21 mouse cellular contexts compared by ENCODE assay signal in the genomic region with DNA sequence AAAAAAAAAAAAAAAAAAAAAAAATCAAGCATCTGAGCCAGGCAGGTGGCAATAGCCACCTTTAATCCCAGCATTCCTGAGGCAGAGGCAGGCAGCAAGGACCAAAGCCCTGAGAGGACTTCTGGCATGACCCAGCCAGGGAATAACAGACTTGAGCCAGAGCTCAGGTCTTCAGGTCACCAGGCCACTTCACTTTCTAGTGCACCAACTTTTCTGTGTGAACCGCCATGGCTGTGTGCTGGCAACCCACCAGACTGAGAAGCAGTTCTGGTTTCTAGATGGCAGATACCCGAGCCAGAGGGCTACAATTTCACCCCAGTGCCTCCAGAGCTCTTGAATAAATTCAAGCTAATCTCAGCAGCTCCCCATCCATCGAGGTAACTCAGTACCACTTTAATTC.
DNase-seq lines count a peak whose midpoint lies in the region; ATAC-seq lines count a peak whose summit lies in the region.
"Had no signal": no experiment of that assay in that cellular context is flagged by ENCODE, and none has a peak within 500 bp of the region (broad histone marks: within the 10 kb centered on the region; RNA-seq: fewer than 3 reads in every experiment).

No protein-coding gene starts in this region.

- H3K27me3 ChIP-seq in hindbrain, embryonic 12.5 days = no peaks in the 10 kb centered on the region
- no peaks in the 10 kb centered on the region for H3K27me3 ChIP-seq in hindbrain, embryonic 10.5 days (ENCODE audit: insufficient read depth, poor library complexity, severe bottlenecking)
- H3K27me3 ChIP-seq in forebrain, embryonic 12.5 days = no peaks in the 10 kb centered on the region
- H3K27me3 ChIP-seq: embryonic facial prominence, embryonic 12.5 days; heart, embryonic 13.5 days; hindbrain, embryonic 15.5 days; limb, embryonic 15.5 days; midbrain, embryonic 15.5 days; neural tube, embryonic 12.5 days had no signal

- H3K4me1 ChIP-seq in hindbrain, embryonic 12.5 days = peaks cover 49% of the 10 kb centered on the region
- H3K4me1 ChIP-seq in hindbrain, embryonic 10.5 days (replicated peaks) = peaks cover 59% of the 10 kb centered on the region
- peaks cover 59% of the 10 kb centered on the region for H3K4me1 ChIP-seq in forebrain, embryonic 12.5 days

- H3K36me3 ChIP-seq in hindbrain, embryonic 12.5 days = 0 out of 2 replicates have a peak, but pooled peaks cover 4% of the 10 kb centered on the region
- peaks cover 18% of the 10 kb centered on the region for H3K36me3 ChIP-seq in hindbrain, embryonic 10.5 days
- no peaks in the 10 kb centered on the region; the same call in 1 of the 2 replicates for H3K36me3 ChIP-seq in forebrain, embryonic 12.5 days (replicated peaks)
- H3K36me3 ChIP-seq: hindbrain, embryonic 15.5 days; limb, embryonic 15.5 days; midbrain, embryonic 15.5 days had no signal

- H3K4me3 ChIP-seq in hindbrain, embryonic 12.5 days = no peak overlapping the region
- no peak overlapping the region for H3K4me3 ChIP-seq in hindbrain, embryonic 10.5 days
- no peak overlapping the region for H3K4me3 ChIP-seq in forebrain, embryonic 12.5 days (replicated peaks)
- H3K4me3 ChIP-seq: embryonic facial prominence, embryonic 12.5 days; heart, adult 2 months; heart, embryonic 13.5 days; hindbrain, embryonic 15.5 days; limb, embryonic 15.5 days; midbrain, embryonic 15.5 days; neural tube, embryonic 12.5 days had no signal

- WGBS in hindbrain, embryonic 12.5 days = 55% methylated on average over 3 of the region's 3 CpGs
- 71% methylated on average over 3 of the region's 3 CpGs for WGBS in hindbrain, embryonic 10.5 days
- WGBS in forebrain, embryonic 12.5 days = 57% methylated on average over 3 of the region's 3 CpGs

- ATAC-seq in hindbrain, embryonic 12.5 days (ENCODE audit: low FRiP score) = no peak
- no peak for ATAC-seq in forebrain, embryonic 12.5 days (ENCODE audit: low FRiP score)
- ATAC-seq: intestine, embryonic 16.5 days; midbrain, embryonic 15.5 days had no signal

- no peaks in the 10 kb centered on the region for H3K9me3 ChIP-seq in hindbrain, embryonic 12.5 days (replicated peaks)
- no peaks in the 10 kb centered on the region for H3K9me3 ChIP-seq in hindbrain, embryonic 10.5 days
- H3K9me3 ChIP-seq in forebrain, embryonic 12.5 days = no peaks in the 10 kb centered on the region
- H3K9me3 ChIP-seq: embryonic facial prominence, embryonic 12.5 days; heart, embryonic 13.5 days; hindbrain, embryonic 15.5 days; limb, embryonic 15.5 days; midbrain, embryonic 15.5 days; neural tube, embryonic 12.5 days had no signal

- DNase-seq in hindbrain, embryonic 10.5 days (ENCODE audit: low spot score) = no peak
- DNase-seq in kidney, postnatal 25 days = peak; percentile 36 to 58
- no peak for DNase-seq in kidney, postnatal 14 days
- DNase-seq in gastrocnemius, postnatal 10 days = peak; percentile 36
- no peak for DNase-seq in right cerebral cortex, postnatal 25 days
- DNase-seq: adrenal gland, postnatal 14 days; cerebellum, postnatal 25 days; heart, adult 2 months; heart, postnatal 36 days; left cerebral cortex, postnatal 4 days; right cerebral cortex, postnatal 14 days had no signal

- no peak overlapping the region for H3K4me2 ChIP-seq in hindbrain, embryonic 12.5 days (replicated peaks)
- H3K4me2 ChIP-seq in forebrain, embryonic 12.5 days = no peak overlapping the region
- H3K4me2 ChIP-seq: embryonic facial prominence, embryonic 12.5 days; heart, embryonic 13.5 days; hindbrain, embryonic 15.5 days; limb, embryonic 15.5 days; midbrain, embryonic 15.5 days; neural tube, embryonic 12.5 days had no signal

- H3K27ac ChIP-seq in hindbrain, embryonic 12.5 days = 0 out of 2 replicates have a peak overlapping the region, but pooled peaks have one; percentile 3
- H3K27ac ChIP-seq in hindbrain, embryonic 10.5 days = no peak overlapping the region
- no peak overlapping the region for H3K27ac ChIP-seq in forebrain, embryonic 12.5 days
- H3K27ac ChIP-seq: embryonic facial prominence, embryonic 12.5 days; heart, adult 2 months; heart, embryonic 13.5 days; hindbrain, embryonic 15.5 days; limb, embryonic 15.5 days; macrophage; midbrain, embryonic 15.5 days; neural tube, embryonic 12.5 days had no signal

- no peak overlapping the region for H3K9ac ChIP-seq in hindbrain, embryonic 12.5 days
- no peak overlapping the region for H3K9ac ChIP-seq in forebrain, embryonic 12.5 days
- H3K9ac ChIP-seq: embryonic facial prominence, embryonic 12.5 days; heart, embryonic 13.5 days; hindbrain, embryonic 15.5 days; limb, embryonic 15.5 days; midbrain, embryonic 15.5 days; neural tube, embryonic 12.5 days had no signal

Comparison
In these comparisons a context has a peak if more than half of its experiments do, and no peak if none do; other contexts are left out.
1. DNase-seq: peak in kidney, postnatal 25 days (2 of 2) and gastrocnemius, postnatal 10 days (single experiment); none in hindbrain, embryonic 10.5 days (single experiment), kidney, postnatal 14 days (single experiment) and right cerebral cortex, postnatal 25 days (single experiment).